Comparison of ENCODE assay signal across 8 mouse cellular contexts in genomic region chr10:60760377-60760776, GRCm38 (mm10). TPM values are rescaled to one million over a fixed set of nuclear protein-coding genes. Genes with fewer than 3 reads are reported as not detected.
DNase-seq lines count a peak whose midpoint lies in the region; ATAC-seq and TF ChIP-seq lines count a peak whose summit lies in the region.

No protein-coding gene starts in this region.

- H3K36me3 ChIP-seq in E14TG2a.4 (ENCODE audit: insufficient read depth, low read length): peaks cover 7% of the 10 kb centered on the region
- no peaks in the 10 kb centered on the region for H3K36me3 ChIP-seq in forebrain, embryonic 12.5 days (replicated peaks)
- H3K36me3 ChIP-seq in heart, embryonic 16.5 days (ENCODE audit: control insufficient read depth, insufficient read depth): peaks cover 10% of the 10 kb centered on the region
- H3K36me3 ChIP-seq in liver, embryonic 13.5 days: no peaks in the 10 kb centered on the region
- no peaks in the 10 kb centered on the region for H3K36me3 ChIP-seq in neural tube, embryonic 11.5 days (ENCODE audit: control insufficient read depth, insufficient read depth, low read length)
- no peaks in the 10 kb centered on the region for H3K36me3 ChIP-seq in stomach, embryonic 16.5 days (ENCODE audit: control insufficient read depth, insufficient read depth, low read length)

- peak; percentile 85 for ATAC-seq in forebrain, embryonic 12.5 days (ENCODE audit: low FRiP score)
- ATAC-seq in heart, embryonic 16.5 days (replicated peaks; ENCODE audit: extremely low read depth, insufficient read depth, low FRiP score): peak; percentile 82
- ATAC-seq in liver, embryonic 13.5 days (ENCODE audit: low read depth): peak; percentile 62
- peak; percentile 78; the same call in 1 of the 2 replicates for ATAC-seq in neural tube, embryonic 11.5 days (ENCODE audit: insufficient read depth, low FRiP score, low TSS enrichment)
- ATAC-seq in stomach, embryonic 16.5 days (ENCODE audit: insufficient read depth, low FRiP score): peak; percentile 81

- H3K27me3 ChIP-seq in E14TG2a.4 (ENCODE audit: insufficient read depth, low read length): no peaks in the 10 kb centered on the region
- H3K27me3 ChIP-seq in forebrain, embryonic 12.5 days: 0 out of 2 replicates have a peak, but pooled peaks cover 3% of the 10 kb centered on the region
- H3K27me3 ChIP-seq in heart, embryonic 16.5 days (ENCODE audit: control insufficient read depth, insufficient read depth, low read length): no peaks in the 10 kb centered on the region
- H3K27me3 ChIP-seq in liver, embryonic 13.5 days: no peaks in the 10 kb centered on the region
- H3K27me3 ChIP-seq in neural tube, embryonic 11.5 days (ENCODE audit: control insufficient read depth, insufficient read depth, low read length): no peaks in the 10 kb centered on the region
- no peaks in the 10 kb centered on the region for H3K27me3 ChIP-seq in stomach, embryonic 16.5 days (ENCODE audit: control insufficient read depth, insufficient read depth, low read length)

- peak; percentile 91 for TF ChIP-seq CTCF in E14TG2a.4 (conservative IDR thresholded peaks at IDR 0.05; ENCODE audit: low read length)

- peak; percentile 80 for DNase-seq in c-Kit-positive CD71-positive TER-119-positive erythroid progenitor cells, embryonic 14.5 days (ENCODE audit: low spot score)
- DNase-seq in kidney, postnatal 25 days: peak; percentile 95 to 98
- peak; percentile 72 for DNase-seq in liver, embryonic 13.5 days
- peak; percentile 91 for DNase-seq in neural tube, embryonic 11.5 days (ENCODE audit: low spot score)

- H3K4me2 ChIP-seq in forebrain, embryonic 12.5 days: no peak overlapping the region
- H3K4me2 ChIP-seq in heart, embryonic 16.5 days (ENCODE audit: low read depth, low read length): no peak overlapping the region
- H3K4me2 ChIP-seq in liver, embryonic 13.5 days: no peak overlapping the region
- H3K4me2 ChIP-seq in neural tube, embryonic 11.5 days (ENCODE audit: low read depth): no peak overlapping the region
- H3K4me2 ChIP-seq in stomach, embryonic 16.5 days (ENCODE audit: low read depth, low read length): no peak overlapping the region

- WGBS in forebrain, embryonic 12.5 days: 8% methylated on average over 14 of the region's 14 CpGs
- 4% methylated on average over 14 of the region's 14 CpGs for WGBS in heart, embryonic 16.5 days
- WGBS in liver, embryonic 13.5 days (ENCODE audit: insufficient replicate concordance): 9% methylated on average over 14 of the region's 14 CpGs
- 4% methylated on average over 14 of the region's 14 CpGs for WGBS in neural tube, embryonic 11.5 days
- 6% methylated on average over 14 of the region's 14 CpGs for WGBS in stomach, embryonic 16.5 days

- no peak overlapping the region for H3K9ac ChIP-seq in forebrain, embryonic 12.5 days
- H3K9ac ChIP-seq in heart, embryonic 16.5 days (ENCODE audit: low read length): no peak overlapping the region
- no peak overlapping the region for H3K9ac ChIP-seq in liver, embryonic 13.5 days
- no peak overlapping the region for H3K9ac ChIP-seq in neural tube, embryonic 11.5 days (ENCODE audit: low read length)
- no peak overlapping the region for H3K9ac ChIP-seq in stomach, embryonic 16.5 days (ENCODE audit: low read length)

- no peak overlapping the region for H3K27ac ChIP-seq in forebrain, embryonic 12.5 days
- H3K27ac ChIP-seq in heart, embryonic 16.5 days (ENCODE audit: low read length): no peak overlapping the region
- H3K27ac ChIP-seq in liver, embryonic 13.5 days: no peak overlapping the region
- H3K27ac ChIP-seq in neural tube, embryonic 11.5 days (ENCODE audit: low read depth, low read length): no peak overlapping the region
- H3K27ac ChIP-seq in stomach, embryonic 16.5 days (ENCODE audit: low read length): no peak overlapping the region

- H3K9me3 ChIP-seq in E14TG2a.4 (ENCODE audit: low read length): peaks cover 15% of the 10 kb centered on the region
- H3K9me3 ChIP-seq in forebrain, embryonic 12.5 days: no peaks in the 10 kb centered on the region
- no peaks in the 10 kb centered on the region; the same call in 1 of the 2 replicates for H3K9me3 ChIP-seq in heart, embryonic 16.5 days (replicated peaks; ENCODE audit: control insufficient read depth, low read length)
- H3K9me3 ChIP-seq in liver, embryonic 13.5 days (replicated peaks): no peaks in the 10 kb centered on the region; the same call in 1 of the 2 replicates
- H3K9me3 ChIP-seq in neural tube, embryonic 11.5 days (ENCODE audit: control insufficient read depth, low read length): no peaks in the 10 kb centered on the region
- H3K9me3 ChIP-seq in stomach, embryonic 16.5 days (replicated peaks; ENCODE audit: control insufficient read depth, low read length): no peaks in the 10 kb centered on the region

- H3K4me1 ChIP-seq in E14TG2a.4 (replicated peaks; ENCODE audit: low read depth, low read length): peaks cover 25% of the 10 kb centered on the region
- H3K4me1 ChIP-seq in forebrain, embryonic 12.5 days: no peaks in the 10 kb centered on the region
- no peaks in the 10 kb centered on the region for H3K4me1 ChIP-seq in heart, embryonic 16.5 days (ENCODE audit: control insufficient read depth, insufficient read depth, low read length)
- H3K4me1 ChIP-seq in liver, embryonic 13.5 days (replicated peaks): no peaks in the 10 kb centered on the region
- no peaks in the 10 kb centered on the region for H3K4me1 ChIP-seq in neural tube, embryonic 11.5 days (ENCODE audit: control insufficient read depth, insufficient read depth, low read length)
- H3K4me1 ChIP-seq in stomach, embryonic 16.5 days (ENCODE audit: control insufficient read depth, insufficient read depth, low read length): no peaks in the 10 kb centered on the region

- H3K4me3 ChIP-seq in E14TG2a.4 (replicated peaks; ENCODE audit: low read length): no peak overlapping the region
- no peak overlapping the region for H3K4me3 ChIP-seq in forebrain, embryonic 12.5 days (replicated peaks)
- no peak overlapping the region for H3K4me3 ChIP-seq in heart, embryonic 16.5 days (ENCODE audit: low read length)
- no peak overlapping the region for H3K4me3 ChIP-seq in liver, embryonic 13.5 days (replicated peaks)
- H3K4me3 ChIP-seq in neural tube, embryonic 11.5 days (ENCODE audit: low read depth, low read length): no peak overlapping the region
- H3K4me3 ChIP-seq in stomach, embryonic 16.5 days (replicated peaks; ENCODE audit: low read length): no peak overlapping the region

RNA-seq across cellular contexts. Expression of gene Slc29a3, which starts 7.8 kb away (rescaled TPM):
- 9.6 and 10.3 TPM in 2 replicates for polyA plus RNA-seq in forebrain, embryonic 12.5 days (2016; fragmentation: Nextera tagmentation; extraction: Ambion mirVana)
- 6.6 and 8.0 TPM in 2 replicates for polyA plus RNA-seq in heart, embryonic 16.5 days (2015; fragmentation: Nextera tagmentation; extraction: Ambion mirVana)
- 3.3 and 4.3 TPM in 2 replicates for polyA plus RNA-seq in liver, embryonic 13.5 days (2015; fragmentation: Nextera tagmentation; extraction: Ambion mirVana)
- polyA plus RNA-seq in neural tube, embryonic 11.5 days (2014; fragmentation: Nextera tagmentation; extraction: Ambion mirVana): 9.3 and 10.4 TPM in 2 replicates
- 6.9 and 9.6 TPM in 2 replicates for polyA plus RNA-seq in stomach, embryonic 16.5 days (2015; fragmentation: Nextera tagmentation; extraction: Ambion mirVana)
